Mouse (Mus musculus) forelimb bud, embryonic 11.5 days (tissue): Measurements from ENCODE around the gene Gxylt1.
"Not testable (repeated sequence)": the region's sequence is repeated elsewhere in the genome, so short reads cannot be mapped to it uniquely, and the experiment has no call there.

Source experiments
- DNase-seq: peaks from one replicate; pipeline ENCODE4 v3.0.0-alpha.2; 2012; ENCODE audit warnings: low read depth, low spot score

The Gxylt1 gene

GRCm38 (mm10) chr15:93274679-93275583 lies at the start of gene Gxylt1:
Gene Gxylt1 (minus strand): TSS chr15:93275179.
- peak; percentile 95 for DNase-seq

GRCm38 (mm10) chr15:93318781-93319180 lies 43.8 kb upstream of the Gxylt1 start:
- no peak for DNase-seq

DNA sequence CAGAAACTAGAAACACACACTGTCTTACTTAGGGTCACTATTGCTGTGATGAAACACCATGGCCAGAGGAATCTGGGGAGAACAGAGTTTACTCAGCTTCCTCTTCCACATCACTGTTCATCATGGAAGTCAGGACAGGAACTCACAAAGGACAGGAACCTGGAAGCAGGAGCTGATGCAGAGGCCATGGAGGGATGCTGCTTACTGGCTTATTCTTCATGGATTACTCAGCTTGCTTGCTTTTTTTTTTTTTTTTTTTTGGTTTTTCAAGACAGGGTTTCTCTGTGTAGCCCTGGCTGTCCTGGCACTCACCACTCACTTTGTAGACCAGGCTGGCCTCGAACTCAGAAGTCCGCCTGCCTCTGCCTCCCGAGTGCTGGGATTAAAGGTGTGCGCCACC lies 35.3 kb upstream of the Gxylt1 start:
- DNase-seq = not testable (repeated sequence)

DNA sequence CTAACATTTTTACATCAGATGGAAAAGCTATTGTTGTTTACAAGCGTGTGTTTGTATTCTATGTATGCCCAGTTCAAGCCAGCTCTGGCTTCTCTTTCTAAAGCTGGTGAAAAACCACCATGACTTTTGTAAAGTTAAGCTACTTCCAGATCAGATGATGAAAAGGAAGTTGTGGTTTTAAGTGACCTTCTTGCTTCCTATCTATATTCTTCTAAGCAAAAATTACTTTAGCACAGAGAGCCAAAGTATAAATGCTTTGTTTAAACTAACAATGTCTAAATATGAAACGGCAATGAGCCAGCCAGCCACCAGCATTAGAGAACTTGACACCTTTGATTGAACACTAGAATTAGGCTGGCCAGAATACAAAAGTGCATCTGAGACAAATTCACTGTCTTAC lies 23.2 kb upstream of the Gxylt1 start:
- DNase-seq = no peak

DNA sequence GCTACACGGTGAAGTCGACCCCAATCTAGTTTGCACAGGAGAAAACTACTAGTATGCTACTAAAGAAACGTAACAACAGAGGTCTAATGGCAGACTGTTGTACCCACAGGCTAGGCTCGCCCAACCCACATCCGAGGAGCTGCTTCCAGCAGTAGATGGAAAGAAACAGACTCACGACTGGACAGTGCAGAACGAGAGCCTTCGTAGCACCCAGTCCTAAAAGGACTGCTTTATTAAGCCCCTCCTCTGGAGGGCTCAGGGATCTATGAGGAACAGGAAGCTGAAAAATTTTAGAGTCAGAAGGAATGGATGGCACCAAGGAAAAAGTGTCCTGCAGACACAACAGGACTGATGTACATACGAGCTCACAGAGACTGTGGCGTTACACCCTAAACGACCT lies 19.5 kb upstream of the Gxylt1 start:
- no peak for DNase-seq

DNA sequence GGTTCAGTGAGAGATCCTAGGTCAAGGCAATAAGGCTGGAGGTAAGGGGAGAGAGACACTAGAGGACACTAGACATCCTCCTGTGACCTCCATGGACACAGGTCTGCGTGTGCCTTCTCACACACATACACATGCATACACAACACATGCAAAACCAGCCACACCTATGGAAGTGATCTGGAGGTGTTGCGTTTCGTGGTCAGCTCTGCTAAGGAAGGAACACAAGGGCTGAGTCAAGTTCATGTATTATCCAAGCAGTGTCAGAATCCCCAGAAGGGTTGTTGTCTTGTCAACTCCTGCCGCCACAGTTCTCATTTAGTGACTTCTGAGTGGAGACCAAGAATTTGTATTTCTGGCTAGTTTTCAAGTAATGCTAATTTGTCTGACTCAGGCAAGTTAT lies 13.3 kb upstream of the Gxylt1 start:
- DNase-seq = no peak

GRCm38 (mm10) chr15:93287628-93288027 lies 12.6 kb upstream of the Gxylt1 start:
- no peak for DNase-seq

DNA sequence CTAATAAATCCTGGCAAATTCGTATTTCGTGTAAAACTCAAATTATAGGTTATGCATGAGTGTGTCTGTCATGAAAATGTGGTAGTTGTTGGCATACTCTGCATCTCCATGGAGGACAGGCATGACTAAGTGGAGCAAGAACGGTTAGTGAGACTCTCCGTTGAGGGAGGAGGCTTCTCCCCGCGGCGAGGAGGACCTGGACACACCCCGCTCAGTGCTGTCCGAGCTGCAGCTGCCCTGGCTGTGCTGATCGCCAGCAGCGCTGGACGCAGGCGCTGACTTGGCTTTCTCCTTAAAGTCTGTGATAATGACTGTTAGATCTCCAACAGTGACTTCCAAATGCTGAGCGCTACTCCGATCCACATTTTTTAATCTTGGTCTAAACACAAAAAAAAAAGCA lies 10.3 kb upstream of the Gxylt1 start:
- DNase-seq = no peak

- no peak for DNase-seq
Observed at GRCm38 (mm10) chr15:93284326-93284725, 9.3 kb upstream of the Gxylt1 start.

GRCm38 (mm10) chr15:93283349-93283748 lies 8.4 kb upstream of the Gxylt1 start:
- no peak for DNase-seq

- DNase-seq = no peak
Observed at GRCm38 (mm10) chr15:93276276-93276675, 1.3 kb upstream of the Gxylt1 start.

DNA sequence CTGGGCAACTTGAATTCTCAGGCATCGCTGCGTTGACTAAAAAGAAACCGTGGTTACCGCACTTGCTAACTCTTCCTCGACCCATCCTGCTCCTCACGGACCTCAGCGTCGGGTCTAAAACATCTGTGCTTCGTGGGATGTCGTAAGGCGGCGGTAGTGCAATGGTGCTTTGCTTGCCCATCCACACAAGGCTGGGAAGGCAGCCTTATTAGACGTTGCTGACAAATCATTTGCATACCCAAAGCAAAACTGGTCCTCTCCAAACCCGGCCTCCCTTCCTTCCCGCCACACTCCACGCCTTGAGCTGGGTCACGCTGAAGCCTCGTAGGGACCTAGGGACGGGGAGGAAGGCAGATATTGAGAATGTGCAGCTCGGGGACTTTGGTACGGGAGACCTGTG lies 644 bp upstream of the Gxylt1 start:
- no peak for DNase-seq

DNA sequence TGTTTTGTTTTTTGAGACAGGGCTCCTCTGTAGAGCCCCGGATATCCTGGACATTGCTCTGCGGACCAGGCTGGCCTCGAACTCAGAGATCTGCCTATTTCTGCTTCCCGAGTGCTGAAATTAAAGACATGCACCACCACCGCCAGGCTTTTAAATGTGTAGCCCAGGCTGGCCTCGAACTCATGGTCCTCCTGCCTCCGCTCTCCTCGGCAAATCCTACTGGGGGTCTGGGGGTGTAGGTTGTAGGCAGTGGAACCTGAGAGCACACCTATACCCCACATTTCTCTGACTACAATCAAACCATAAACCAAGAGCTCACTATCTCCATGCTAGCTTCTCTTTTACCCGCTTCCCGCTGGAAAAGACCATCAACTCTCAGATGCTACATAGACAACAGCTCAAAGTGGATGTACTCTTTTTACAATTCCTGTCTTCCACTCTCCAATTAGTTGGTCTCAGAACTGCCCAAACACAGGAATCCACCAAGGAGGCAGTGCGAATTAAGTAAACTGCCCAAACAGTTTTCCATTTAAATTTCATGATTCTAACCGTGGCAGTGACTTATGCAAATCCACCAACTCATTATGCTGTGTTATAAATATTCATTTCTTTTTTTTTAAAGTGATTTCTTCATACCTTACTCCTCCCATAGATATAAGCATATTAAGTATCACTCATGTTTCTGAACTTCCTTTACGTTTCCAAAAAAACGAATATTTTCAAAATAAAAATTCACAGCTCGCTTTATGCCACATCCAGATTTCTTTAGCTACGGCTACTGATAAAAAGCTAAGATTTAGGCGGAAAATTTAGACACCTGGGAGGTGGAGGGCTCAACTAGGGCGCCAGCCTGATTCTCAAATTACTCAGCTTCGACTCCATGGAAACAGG lies 946 bp downstream of the Gxylt1 start:
- no peak for DNase-seq

GRCm38 (mm10) chr15:93272948-93273347 lies 2.0 kb downstream of the Gxylt1 start:
- DNase-seq = no peak

DNA sequence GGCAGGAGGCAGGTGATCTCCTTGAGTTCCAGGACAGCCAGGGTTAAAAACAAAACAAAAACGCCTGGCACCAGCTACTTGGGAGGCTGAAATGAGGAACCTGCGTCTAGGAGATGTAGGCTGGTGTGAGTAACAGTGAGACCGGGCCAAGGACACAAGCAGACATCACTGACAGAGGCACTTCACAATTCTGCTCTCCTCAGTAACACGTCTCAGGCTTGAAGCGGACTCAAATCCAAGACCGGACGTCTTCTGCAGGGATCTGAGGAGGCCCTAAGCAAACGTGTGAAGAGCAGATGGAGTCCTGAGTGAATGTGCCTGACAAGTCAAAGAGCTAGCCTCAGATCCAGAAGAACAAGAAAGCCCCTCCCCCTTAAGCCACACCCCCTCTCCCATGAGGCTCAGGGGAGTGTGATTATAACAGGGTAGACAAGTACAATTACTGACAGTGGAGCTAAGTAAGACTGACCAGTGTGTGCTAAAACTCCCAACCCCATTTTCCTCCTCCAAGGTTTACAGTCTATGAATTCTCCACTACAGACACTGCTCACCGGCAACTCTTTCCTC lies 4.6 kb downstream of the Gxylt1 start:
- DNase-seq = no peak

DNA sequence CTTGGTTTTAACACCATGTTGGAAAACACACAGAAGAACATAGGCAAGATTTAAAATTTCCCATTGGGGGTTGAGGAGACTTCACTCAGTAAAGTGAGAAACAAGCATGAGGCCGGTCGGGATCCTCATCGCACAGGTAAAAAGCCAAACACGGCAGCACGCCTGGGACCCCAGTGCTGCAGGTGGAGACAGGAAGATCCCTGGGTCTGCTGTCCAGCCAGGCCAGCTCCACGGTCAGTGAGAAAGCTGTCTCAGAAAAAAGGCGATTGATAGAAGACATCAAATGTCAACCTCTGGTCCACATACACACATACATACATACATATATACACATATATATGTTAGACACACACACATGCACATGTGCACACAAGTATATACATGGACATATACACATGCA lies 5.4 kb downstream of the Gxylt1 start:
- no peak for DNase-seq

DNA sequence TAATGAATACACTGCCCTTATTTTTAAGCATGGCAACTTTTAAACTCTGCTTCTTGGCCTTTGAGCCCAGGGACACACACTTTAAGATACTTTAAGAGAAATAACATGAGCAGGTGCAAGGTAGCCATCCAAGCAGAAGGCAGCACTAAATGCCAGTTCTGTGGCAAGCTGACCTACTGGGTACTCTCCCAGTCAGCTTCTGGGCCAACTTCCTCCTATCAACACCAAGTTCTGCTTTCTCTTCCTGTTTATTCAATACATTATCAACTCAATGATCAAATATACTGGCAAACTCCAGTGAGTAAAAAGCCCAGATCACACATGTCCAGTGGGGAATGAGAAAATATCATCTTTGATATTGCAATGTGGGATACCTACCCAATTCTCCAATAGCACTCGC lies 7.0 kb downstream of the Gxylt1 start:
- no peak for DNase-seq

DNA sequence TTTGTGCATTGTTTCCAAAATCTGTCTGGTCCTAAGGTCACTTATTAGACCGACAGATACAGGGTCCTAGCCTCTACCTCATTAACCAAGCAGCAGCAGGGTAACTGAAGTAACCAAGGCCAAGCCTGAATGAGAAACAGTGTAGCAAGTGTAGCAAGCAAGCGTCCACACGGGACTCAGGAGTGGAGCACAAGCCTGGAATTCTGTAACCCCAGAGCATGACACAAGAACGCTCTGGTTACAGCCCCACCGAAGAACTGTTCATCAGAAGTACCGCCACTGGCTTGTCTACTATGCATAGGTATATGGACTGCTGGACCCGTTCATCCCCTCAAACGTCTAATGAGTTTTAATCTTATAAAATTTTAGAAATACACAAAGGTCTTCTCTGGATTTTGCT lies 7.5 kb downstream of the Gxylt1 start:
- DNase-seq = no peak

GRCm38 (mm10) chr15:93266361-93266760 lies 8.6 kb downstream of the Gxylt1 start:
- no peak for DNase-seq

DNA sequence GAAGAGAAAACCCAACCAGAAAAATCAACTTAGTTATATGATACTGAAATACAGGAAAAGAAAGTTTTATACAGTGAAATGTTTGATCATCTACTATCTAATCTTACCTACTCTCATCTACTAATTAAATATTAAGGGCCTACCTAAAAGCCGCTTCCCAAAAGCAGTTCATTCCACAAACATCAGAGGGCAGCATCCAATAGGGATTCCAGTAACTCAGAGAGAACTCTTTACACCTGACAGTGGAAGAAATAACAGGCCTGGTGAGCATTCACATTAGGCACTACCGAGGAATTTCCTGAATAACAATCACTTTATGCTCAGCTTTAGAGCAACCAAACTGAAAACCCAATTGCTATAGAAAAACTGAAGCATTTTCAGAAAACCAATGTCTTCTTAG lies 9.3 kb downstream of the Gxylt1 start:
- no peak for DNase-seq

- no peak for DNase-seq
Observed at GRCm38 (mm10) chr15:93265231-93265630, 9.7 kb downstream of the Gxylt1 start.

DNA sequence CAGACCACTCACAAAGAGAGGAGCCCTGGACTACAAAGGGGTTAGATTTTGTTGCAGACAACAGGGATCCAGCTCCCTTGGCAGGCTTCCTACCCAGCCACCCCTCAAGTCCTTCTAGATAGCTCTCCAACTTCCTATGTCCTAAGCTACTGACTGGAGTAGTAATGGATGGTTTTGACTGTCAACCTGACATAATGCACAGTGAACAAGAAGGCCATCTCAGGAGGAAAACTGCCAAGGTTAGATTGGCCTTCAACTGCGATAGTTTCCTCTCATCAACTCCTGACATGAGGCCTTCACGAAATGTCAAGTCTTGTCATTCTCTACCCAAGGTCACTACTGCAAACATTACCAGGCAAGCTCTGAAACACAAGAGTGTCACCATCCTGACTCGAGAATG lies 10.8 kb downstream of the Gxylt1 start:
- DNase-seq = no peak
